Mouse (Mus musculus): ENCODE measurements around the gene Micu1.
A peak's percentile ranks its signal among the peaks of the same experiment; 100 is the strongest.
"Not testable (repeated sequence)": the region's sequence is repeated elsewhere in the genome, so short reads cannot be mapped to it uniquely, and the experiment has no call there.

The Micu1 gene

DNA sequence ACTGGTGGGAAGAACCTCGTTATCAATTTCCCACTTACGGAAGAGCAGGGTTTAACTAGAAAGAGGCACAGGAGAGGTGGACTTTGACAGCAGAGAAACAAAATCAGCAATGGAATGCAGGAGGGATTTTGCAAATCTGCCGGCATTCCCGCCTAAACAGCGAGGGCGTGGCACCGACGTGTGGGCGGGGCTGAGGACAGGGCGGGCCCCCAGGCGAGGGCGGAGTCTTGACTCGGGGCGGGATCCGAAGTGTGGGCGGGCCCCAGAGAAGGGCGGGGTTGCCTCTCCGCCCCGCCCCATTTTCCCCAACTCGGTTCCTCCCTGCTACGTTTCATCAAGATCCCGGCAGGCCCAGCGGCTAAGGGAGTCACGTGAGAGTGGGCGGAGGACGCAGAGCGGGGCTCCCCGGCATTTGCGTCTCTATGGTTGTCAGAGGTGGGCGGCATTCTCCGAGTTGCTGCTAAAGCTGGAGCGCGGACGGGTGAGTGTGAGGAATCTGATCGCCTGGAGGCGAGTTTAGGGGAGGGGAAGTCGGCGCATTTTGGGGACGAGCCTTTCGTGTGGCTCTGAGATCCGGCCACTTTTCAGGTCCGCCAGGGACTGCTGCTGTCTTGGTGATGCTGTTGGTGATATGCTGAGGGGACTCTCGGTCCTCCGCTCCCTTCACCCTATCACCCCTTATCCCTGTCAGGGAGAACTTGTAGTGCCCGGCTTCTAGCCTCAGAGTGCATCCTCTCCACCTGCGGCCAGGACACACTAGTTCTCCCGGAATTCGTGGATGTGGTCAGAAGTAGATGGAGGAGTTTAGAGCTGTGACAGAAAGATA, at the start of gene Micu1:
Micu1 (plus strand) TSS at position 271 of the 826 bp plus-strand sequence.
- peak; percentile 95 for DNase-seq (ENCODE audit: low spot score)

GRCm38 (mm10) chr10:59656799-59657198, 45.5 kb upstream of the Micu1 start:
- DNase-seq (ENCODE audit: low spot score) = no peak

GRCm38 (mm10) chr10:59664765-59665164, 37.5 kb upstream of the Micu1 start:
- no peak for DNase-seq (ENCODE audit: low spot score)

DNA sequence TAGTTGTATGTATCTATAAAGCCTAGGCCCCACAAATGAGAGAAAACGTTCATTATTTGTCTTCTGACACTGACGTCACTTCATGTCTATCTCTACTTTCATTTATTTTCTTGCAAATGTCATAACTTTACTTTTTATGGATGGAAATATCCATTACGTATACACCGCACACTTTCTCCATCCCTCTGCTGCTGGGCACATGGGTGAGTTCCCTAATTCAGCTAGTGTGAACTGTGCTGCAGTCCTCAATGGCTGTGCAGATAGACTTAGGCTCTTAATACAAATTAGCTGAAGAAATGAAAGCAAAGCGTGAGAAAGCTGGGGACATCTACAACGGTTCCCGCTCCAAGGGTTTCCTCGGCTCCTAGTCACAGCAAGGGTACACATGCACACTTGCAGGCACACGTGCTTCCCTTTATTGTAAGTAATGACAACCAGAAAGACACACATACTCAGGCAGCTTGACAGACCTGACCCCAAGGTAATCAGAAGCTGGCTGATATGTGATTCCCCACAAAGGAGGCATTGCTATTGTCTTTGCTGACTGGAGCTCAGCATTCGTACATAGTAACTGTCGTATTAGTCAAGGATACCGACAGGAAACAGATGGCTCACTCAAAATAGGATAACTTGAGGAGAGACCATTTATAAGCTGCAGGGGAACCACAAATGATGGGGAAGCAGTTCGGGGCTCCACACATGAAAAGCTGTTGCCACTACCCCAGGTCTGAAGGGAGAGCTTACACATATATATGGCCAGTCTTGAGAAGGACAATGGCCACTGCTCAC, 36.6 kb upstream of the Micu1 start:
- peak; percentile 7 for DNase-seq (ENCODE audit: low spot score)

GRCm38 (mm10) chr10:59667377-59667776, 34.9 kb upstream of the Micu1 start:
- DNase-seq (ENCODE audit: low spot score) = no peak

GRCm38 (mm10) chr10:59668491-59668890, 33.8 kb upstream of the Micu1 start:
- DNase-seq (ENCODE audit: low spot score) = no peak

DNA sequence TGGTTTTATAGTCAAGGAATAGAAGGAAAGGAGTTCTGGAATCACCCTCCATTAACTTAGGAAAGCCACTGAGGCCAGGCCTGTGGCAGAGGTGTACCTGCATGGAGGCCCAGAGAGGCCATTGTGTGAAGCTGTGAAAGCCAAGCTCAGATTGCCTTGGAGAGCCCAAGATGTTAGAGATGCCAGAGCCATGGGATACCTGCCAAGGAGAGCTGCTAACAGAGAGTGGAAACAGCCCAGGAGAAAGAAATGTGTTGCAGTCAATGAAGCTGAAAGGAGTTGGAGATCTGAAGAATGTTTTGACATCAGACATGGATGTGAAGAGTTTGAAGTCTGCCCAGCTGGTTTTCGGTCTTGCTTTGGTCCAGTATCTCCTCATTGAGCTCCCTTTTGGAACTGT, 24.4 kb upstream of the Micu1 start:
- DNase-seq (ENCODE audit: low spot score) = no peak

DNA sequence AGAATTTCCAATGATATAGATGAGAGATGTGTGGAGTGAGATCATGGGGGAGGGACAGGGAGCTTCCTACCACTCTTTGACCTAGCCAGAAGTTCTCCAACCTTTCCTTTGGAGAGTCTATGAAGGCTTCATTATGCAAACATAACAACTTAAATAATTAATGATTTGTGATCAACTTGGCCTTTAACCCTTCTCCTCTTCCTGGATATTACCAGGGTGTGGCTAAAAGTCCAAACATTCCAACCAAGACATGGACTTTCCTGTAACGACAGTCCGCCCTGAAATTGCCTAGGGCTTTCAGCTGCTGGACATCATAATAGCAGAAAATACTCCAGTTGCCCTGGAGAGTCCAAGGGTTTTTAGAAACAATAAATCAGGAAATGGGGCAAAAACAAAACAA, 23.1 kb upstream of the Micu1 start:
- no peak for DNase-seq (ENCODE audit: low spot score)

GRCm38 (mm10) chr10:59685586-59685985, 16.7 kb upstream of the Micu1 start:
- not testable (repeated sequence) for DNase-seq (ENCODE audit: low spot score)

DNA sequence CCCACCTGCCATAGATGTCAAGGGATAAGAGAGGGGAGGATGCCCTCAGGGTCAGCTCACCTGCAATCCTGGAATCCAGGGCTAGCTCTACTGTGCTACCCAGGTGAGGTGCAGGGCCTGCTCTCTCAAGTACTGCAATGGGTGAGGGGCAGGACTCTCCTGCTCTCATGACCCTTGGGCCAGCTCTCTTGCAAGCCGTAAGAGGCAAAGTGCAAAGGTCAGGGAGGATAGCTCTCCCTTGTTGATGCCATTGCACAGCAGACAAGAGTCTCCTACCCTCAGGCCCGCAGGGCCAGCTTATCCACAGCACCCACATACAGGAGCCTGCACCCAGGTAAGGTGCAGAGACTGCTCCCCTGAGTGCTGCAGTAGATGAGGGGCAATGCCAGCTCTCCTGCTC, 15.2 kb upstream of the Micu1 start:
- DNase-seq (ENCODE audit: low spot score) = no peak

GRCm38 (mm10) chr10:59689836-59690235, 12.4 kb upstream of the Micu1 start:
- no peak for DNase-seq (ENCODE audit: low spot score)

- DNase-seq (ENCODE audit: low spot score) = no peak
These were observed 9.8 kb upstream of the Micu1 start for GRCm38 (mm10) chr10:59692441-59692840.

DNA sequence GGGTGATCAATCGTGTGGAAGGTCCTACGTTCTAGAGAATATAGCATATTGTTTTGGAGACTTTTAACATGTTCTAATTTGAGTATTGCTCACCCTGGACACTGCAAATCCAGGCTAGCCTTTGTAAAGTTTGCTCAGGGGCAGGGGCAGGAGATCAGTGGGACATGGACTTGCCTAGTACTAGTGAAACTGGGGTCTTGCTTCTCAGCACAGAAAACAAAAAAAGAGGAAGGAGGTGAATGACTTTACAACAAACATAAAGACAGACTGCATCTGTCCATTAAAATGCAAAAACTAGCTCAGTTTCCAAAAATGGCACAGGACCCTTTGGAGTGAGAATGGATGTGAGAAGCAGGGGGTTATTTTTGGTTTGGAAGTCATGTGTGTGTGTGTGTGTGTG, 8.2 kb upstream of the Micu1 start:
- DNase-seq (ENCODE audit: low spot score) = no peak

- DNase-seq (ENCODE audit: low spot score) = no peak
These were observed 2.8 kb upstream of the Micu1 start for GRCm38 (mm10) chr10:59699516-59699915.

DNA sequence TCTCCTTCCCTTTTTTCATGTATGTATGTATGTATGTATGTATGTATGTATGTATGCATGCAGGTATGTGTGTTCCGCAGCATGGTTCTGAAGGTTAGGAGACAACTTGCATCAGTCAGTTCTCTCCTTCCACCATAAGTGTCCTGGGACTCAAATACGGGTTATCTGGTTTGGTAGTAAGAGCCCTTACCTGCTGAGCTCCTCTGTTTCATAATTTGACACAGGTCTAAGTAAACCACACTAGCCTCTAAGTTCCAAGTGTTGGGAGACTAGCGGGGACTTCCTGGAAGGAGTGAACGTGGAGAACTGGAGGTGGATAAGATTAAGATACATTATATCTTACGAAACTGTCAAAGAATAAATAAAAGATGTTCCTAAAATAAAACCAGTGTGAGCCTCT, 472 bp upstream of the Micu1 start:
- DNase-seq (ENCODE audit: low spot score) = no peak

DNA sequence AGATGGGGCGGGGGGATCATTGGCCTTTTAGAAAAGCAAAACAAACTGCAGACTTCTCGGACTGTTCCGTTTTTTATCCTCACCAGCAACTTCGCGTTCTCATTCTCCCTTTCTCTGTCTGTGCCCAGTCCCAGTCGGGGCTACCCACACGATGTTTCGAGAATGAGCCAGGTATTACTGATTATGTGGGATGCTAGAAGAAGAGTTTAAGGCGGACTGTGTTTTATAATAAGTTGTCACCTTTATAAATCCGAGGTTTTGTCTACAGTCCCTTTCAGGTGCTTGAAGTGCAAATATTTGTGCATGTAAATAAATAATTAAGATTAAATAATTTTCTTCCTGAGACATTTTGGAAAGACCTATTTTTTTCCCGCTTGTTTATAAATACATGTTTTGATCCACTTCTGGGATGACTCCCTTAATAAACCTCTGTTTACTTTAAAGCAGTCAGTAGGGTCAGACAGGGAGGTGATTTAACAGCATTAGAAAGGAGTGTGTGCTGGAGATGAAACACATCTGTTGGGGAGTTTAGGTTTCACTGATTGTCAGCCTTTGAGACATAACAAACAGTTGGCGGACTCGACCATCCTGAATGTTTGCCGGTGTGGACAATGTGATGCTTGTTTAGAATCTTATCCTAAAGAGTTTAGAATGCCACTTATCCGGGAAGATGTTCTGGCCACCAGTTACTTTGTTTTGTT, 933 bp downstream of the Micu1 start:
- no peak for DNase-seq (ENCODE audit: low spot score)

DNA sequence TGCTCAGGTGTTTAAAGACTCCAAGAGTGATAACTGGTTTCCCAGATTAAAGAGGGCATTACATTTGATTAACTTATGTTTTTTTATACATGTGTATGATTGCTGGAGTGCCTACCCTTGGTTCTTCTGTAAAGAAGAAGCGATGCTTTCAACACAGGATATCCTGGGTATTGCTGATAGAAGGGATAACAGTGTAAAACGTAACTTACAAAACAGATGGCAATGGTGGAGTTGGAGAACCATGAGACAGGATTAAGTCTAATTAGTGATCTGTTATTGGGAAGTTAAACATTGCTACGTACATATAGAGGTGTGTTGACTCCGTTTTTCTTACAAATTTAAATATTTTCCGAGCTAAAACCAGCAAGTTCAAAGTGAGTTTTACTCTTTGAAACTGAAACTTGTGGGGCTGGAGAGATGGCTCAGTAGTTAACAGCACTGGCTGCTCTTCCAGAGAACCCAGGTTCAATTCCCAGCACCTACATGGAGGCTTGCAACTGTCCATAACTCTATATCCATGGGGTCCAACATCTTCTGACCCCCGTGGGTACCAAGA, 4.8 kb downstream of the Micu1 start:
- no peak for DNase-seq (ENCODE audit: low spot score)

DNA sequence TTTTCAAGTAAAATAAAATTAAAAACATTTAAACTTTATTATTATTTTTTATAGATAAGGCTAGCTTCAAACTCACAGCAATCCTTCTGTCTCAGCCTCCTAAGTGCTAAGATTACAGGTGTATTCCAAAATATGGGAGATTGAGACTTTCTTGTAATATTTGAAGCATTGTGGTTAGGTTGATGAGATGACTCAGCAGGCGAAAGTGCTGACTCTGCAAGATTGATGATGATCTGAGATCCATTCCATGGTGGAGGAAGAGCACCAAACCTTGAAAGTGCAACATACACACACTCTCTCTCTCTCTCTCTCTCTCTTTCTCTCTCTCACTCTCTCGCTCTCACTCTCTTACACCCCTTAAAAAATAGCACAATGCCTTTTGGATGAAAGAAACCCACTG, 5.3 kb downstream of the Micu1 start:
- no peak for DNase-seq (ENCODE audit: low spot score)

- no peak for DNase-seq (ENCODE audit: low spot score)
These were observed 7.0 kb downstream of the Micu1 start for GRCm38 (mm10) chr10:59709281-59709680.

DNA sequence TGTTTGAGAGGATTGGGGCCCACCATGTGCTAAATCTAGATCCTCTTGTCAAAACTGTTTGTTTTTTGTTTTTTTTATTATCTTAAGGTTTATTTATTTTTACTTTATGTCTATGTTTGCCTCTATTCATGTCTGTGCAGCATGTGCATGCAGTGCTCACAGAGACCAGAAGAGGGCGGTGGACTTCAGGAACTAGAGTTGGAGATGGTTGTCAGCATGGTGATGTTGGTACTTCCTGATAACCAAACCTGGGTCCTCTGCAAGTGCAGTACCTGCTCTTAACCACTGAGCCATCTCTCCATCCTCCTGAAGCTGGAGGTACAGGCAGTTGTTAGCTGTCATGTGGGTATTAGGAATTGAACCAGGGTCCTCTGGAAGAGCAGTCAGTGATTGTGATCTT, 8.0 kb downstream of the Micu1 start:
- DNase-seq (ENCODE audit: low spot score) = no peak

DNA sequence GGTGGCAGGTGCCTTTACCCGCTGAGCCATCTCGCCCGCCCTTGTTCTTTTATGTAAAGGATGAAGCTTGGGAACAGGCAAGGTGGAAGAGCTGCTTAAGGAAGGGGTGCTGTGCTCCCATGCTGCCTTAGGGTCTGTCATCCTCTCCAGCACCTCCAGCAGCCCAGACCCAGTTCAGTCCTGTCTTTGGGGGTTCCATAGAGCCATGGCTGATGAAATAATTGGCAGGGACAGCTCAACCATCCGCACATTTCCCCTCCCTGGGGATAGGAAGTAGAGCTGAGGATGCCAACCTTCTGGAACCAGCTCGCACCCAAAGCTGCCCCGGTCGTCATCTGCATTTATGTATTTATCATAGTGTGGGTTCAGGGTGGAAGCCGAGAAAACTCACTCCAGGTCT, 9.8 kb downstream of the Micu1 start:
- DNase-seq (ENCODE audit: low spot score) = no peak

GRCm38 (mm10) chr10:59720017-59720416, 17.7 kb downstream of the Micu1 start:
- no peak for DNase-seq (ENCODE audit: low spot score)

All from left cerebral cortex, adult 11 months (tissue).